Mouse (Mus musculus): Measurements from ENCODE around the gene Cab39. TPM values are rescaled to one million over a fixed set of nuclear protein-coding genes. Genes with fewer than 3 reads are reported as not detected.

Gene Cab39
- polyA plus RNA-seq, 2 experiments: 15.8 to 20.4 TPM

DNA sequence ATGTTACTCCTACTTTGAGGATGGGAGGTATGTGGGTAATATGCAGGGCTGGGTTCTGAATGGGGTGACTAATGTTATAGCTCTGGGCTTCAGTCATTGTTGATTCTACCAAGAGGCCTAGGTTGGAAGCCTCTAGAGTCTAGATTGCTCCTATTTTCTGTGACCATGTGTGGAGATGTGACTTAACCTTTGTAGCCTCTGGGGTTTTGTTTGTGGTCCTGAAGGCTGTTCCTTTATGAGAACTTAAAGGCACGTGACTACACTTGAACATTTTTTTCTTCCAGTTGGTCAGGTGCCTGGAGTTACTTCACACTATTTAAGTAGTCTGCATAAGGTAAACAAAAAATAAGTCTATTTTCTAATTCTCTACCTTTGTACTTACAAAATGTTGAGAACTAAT, 6.5 kb downstream of the Cab39 start:
- 72% methylated on average over 1 of the region's 1 CpGs for WGBS (ENCODE audit: insufficient replicate concordance)
- ATAC-seq (ENCODE audit: insufficient read depth): no peak

DNA sequence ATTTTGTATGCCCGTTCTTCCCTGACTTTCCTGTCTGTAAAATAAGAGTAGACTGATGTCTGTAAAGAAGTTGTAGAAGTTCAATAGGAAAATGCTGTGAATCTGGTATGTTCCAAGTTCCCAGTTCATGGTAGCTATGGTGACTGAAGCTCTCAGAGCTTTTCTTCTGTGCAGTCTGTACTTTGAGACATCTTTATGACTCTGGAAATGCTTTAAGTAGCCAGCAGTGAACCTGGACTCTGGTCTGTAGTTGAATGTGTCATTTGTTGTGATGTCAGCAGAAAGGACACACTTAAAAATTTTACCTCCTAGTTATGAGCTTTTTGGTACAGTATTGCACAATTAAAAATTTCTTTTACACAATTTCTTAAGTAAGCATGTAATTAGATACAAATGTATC, 9.3 kb downstream of the Cab39 start:
- ATAC-seq (ENCODE audit: insufficient read depth): no peak
- Histone ChIP-seq H3K9me3 (ENCODE audit: control insufficient read depth, low read length) (no peaks in the 10 kb centered on the region), H3K27ac (no peak overlapping the region), H3K27me3 (ENCODE audit: control insufficient read depth, insufficient read depth, low read length) (no peaks in the 10 kb centered on the region), H3K36me3 (replicated peaks; ENCODE audit: control insufficient read depth, insufficient read depth, low read depth) (no peaks in the 10 kb centered on the region), H3K9ac (replicated peaks) (no peak overlapping the region), H3K4me1 (replicated peaks; ENCODE audit: control insufficient read depth in 2 of 2, insufficient read depth in 2 of 2, low read length in 1 of 2) (peaks cover 0 to under 1% of the 10 kb centered on the region in 2 experiments; a peak in 2 of 4 replicates), H3K4me2 (ENCODE audit: low read depth) (no peak overlapping the region), H3K4me3 (ENCODE audit: insufficient read depth in 1 of 2, low read depth in 2 of 2, low read length in 2 of 2) (no peak overlapping the region)
- no peak for DNase-seq (ENCODE audit: low read depth in 3 of 3, low spot score in 3 of 3)
- no peak for TF ChIP-seq CTCF (IDR thresholded peaks at IDR 0.05; ENCODE audit: low read depth)
- no peak for TF ChIP-seq EP300 (IDR thresholded peaks at IDR 0.05; ENCODE audit: low read depth)
- WGBS (ENCODE audit: insufficient replicate concordance): 76% methylated on average over 1 of the region's 1 CpGs

More for the DNA sequence above, 6.5 kb downstream of the Cab39 start:
- H3K36me3 ChIP-seq (replicated peaks; ENCODE audit: control insufficient read depth, insufficient read depth, low read depth): 0 out of 2 replicates have a peak, but pooled peaks cover 2% of the 10 kb centered on the region
- H3K9me3 ChIP-seq (ENCODE audit: control insufficient read depth, low read length): no peaks in the 10 kb centered on the region
- H3K4me1 ChIP-seq (replicated peaks; ENCODE audit: control insufficient read depth in 2 of 2, insufficient read depth in 2 of 2, low read length in 1 of 2): peaks cover 7 to 9% of the 10 kb centered on the region in 2 experiments; a peak in 3 of 4 replicates
- H3K27me3 ChIP-seq (ENCODE audit: control insufficient read depth, insufficient read depth, low read length): no peaks in the 10 kb centered on the region
- H3K4me2 ChIP-seq (ENCODE audit: low read depth): no peak overlapping the region
- H3K4me3 ChIP-seq (ENCODE audit: insufficient read depth in 1 of 2, low read depth in 2 of 2, low read length in 2 of 2): no peak overlapping the region
- TF ChIP-seq CTCF (IDR thresholded peaks at IDR 0.05; ENCODE audit: low read depth) (no peak), EP300 (IDR thresholded peaks at IDR 0.05; ENCODE audit: low read depth) (no peak)
- H3K27ac ChIP-seq: no peak overlapping the region
- H3K9ac ChIP-seq (replicated peaks): no peak overlapping the region
- no peak for DNase-seq (ENCODE audit: low read depth in 3 of 3, low spot score in 3 of 3)

GRCm38 (mm10) chr1:85804551-85804950, 11.3 kb downstream of the Cab39 start:
- ATAC-seq (ENCODE audit: insufficient read depth): no peak
- Histone ChIP-seq H3K4me2 (ENCODE audit: low read depth) (no peak overlapping the region), H3K4me3 (ENCODE audit: insufficient read depth in 1 of 2, low read depth in 2 of 2, low read length in 2 of 2) (no peak overlapping the region), H3K36me3 (replicated peaks; ENCODE audit: control insufficient read depth, insufficient read depth, low read depth) (no peaks in the 10 kb centered on the region), H3K27ac (no peak overlapping the region), H3K9me3 (ENCODE audit: control insufficient read depth, low read length) (no peaks in the 10 kb centered on the region), H3K27me3 (ENCODE audit: control insufficient read depth, insufficient read depth, low read length) (no peaks in the 10 kb centered on the region), H3K9ac (replicated peaks) (no peak overlapping the region), H3K4me1 (replicated peaks; ENCODE audit: control insufficient read depth in 2 of 2, insufficient read depth in 2 of 2, low read length in 1 of 2) (peaks cover 0 to under 1% of the 10 kb centered on the region in 2 experiments; a peak in 1 of 4 replicates)
- no peak for DNase-seq (ENCODE audit: low read depth in 3 of 3, low spot score in 3 of 3)
- 87% methylated on average over 8 of the region's 8 CpGs for WGBS (ENCODE audit: insufficient replicate concordance)
- TF ChIP-seq CTCF (IDR thresholded peaks at IDR 0.05; ENCODE audit: low read depth) (no peak), EP300 (IDR thresholded peaks at IDR 0.05; ENCODE audit: low read depth) (no peak)

- no peaks in the 10 kb centered on the region for H3K27me3 ChIP-seq (ENCODE audit: control insufficient read depth, insufficient read depth, low read length)
- H3K27ac ChIP-seq: no peak overlapping the region
- DNase-seq (ENCODE audit: low read depth in 3 of 3, low spot score in 3 of 3): no peak
- no peak for ATAC-seq (ENCODE audit: insufficient read depth)
- 24% methylated on average over 4 of the region's 4 CpGs for WGBS (ENCODE audit: insufficient replicate concordance)
- H3K9me3 ChIP-seq (ENCODE audit: control insufficient read depth, low read length): no peaks in the 10 kb centered on the region
- no peak overlapping the region for H3K4me2 ChIP-seq (ENCODE audit: low read depth)
- H3K4me1 ChIP-seq (replicated peaks; ENCODE audit: control insufficient read depth in 2 of 2, insufficient read depth in 2 of 2, low read length in 1 of 2): peaks cover 0 to 12% of the 10 kb centered on the region in 2 experiments; a peak in 2 of 4 replicates
- H3K36me3 ChIP-seq (replicated peaks; ENCODE audit: control insufficient read depth, insufficient read depth, low read depth): no peaks in the 10 kb centered on the region
- no peak overlapping the region for H3K9ac ChIP-seq (replicated peaks)
- H3K4me3 ChIP-seq (ENCODE audit: insufficient read depth in 1 of 2, low read depth in 2 of 2, low read length in 2 of 2): no peak overlapping the region
- TF ChIP-seq CTCF (IDR thresholded peaks at IDR 0.05; ENCODE audit: low read depth): no peak
- TF ChIP-seq EP300 (IDR thresholded peaks at IDR 0.05; ENCODE audit: low read depth): no peak
These were observed 16.0 kb downstream of the Cab39 start for GRCm38 (mm10) chr1:85809256-85809655.

DNA sequence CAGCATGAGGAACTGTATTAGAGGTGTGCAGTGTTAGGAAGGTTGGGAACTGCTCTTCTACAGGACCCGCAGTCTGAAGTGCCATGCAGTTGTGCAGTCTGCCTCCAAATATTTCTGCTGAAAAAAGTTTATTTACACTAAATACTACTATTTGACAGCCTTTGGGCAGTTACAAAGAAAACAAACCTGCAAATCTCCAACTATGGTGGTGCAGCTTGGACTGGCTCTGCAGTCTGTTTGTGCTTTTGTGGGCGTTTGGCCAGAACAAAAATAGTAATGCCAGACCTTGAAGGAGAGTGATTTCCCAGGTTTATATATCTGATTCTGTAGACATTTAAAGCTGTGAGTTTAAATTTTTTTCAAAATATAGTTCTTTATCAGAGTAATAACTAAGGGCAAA, 17.1 kb downstream of the Cab39 start:
- WGBS (ENCODE audit: insufficient replicate concordance): 68% methylated on average over 2 of the region's 2 CpGs
- ATAC-seq (ENCODE audit: insufficient read depth): no peak
- H3K27ac ChIP-seq: no peak overlapping the region

More for the DNA sequence above, 17.1 kb downstream of the Cab39 start:
- Histone ChIP-seq H3K4me2 (ENCODE audit: low read depth) (no peak overlapping the region), H3K9me3 (ENCODE audit: control insufficient read depth, low read length) (no peaks in the 10 kb centered on the region), H3K4me1 (replicated peaks; ENCODE audit: control insufficient read depth in 2 of 2, insufficient read depth in 2 of 2, low read length in 1 of 2) (peaks cover 0 to 12% of the 10 kb centered on the region in 2 experiments; a peak in 2 of 4 replicates), H3K9ac (replicated peaks) (no peak overlapping the region), H3K27me3 (ENCODE audit: control insufficient read depth, insufficient read depth, low read length) (no peaks in the 10 kb centered on the region), H3K36me3 (replicated peaks; ENCODE audit: control insufficient read depth, insufficient read depth, low read depth) (no peaks in the 10 kb centered on the region), H3K4me3 (ENCODE audit: insufficient read depth in 1 of 2, low read depth in 2 of 2, low read length in 2 of 2) (no peak overlapping the region)
- DNase-seq (ENCODE audit: low read depth in 3 of 3, low spot score in 3 of 3): no peak
- TF ChIP-seq CTCF (IDR thresholded peaks at IDR 0.05; ENCODE audit: low read depth): no peak
- no peak for TF ChIP-seq EP300 (IDR thresholded peaks at IDR 0.05; ENCODE audit: low read depth)

All from liver, embryonic 14.5 days (tissue).